9 mouse cellular contexts compared by ENCODE assay signal in genomic region chr8:70645501-70646224, GRCm38 (mm10). TPM values are rescaled to one million over a fixed set of nuclear protein-coding genes. Genes with fewer than 3 reads are reported as not detected.
A peak's percentile ranks its signal among the peaks of the same experiment; 100 is the strongest.
DNase-seq lines count a peak whose midpoint lies in the region; ATAC-seq and TF ChIP-seq lines count a peak whose summit lies in the region.
"Had no signal": no experiment of that assay in that cellular context is flagged by ENCODE, and none has a peak within 500 bp of the region (broad histone marks: within the 10 kb centered on the region; RNA-seq: fewer than 3 reads in every experiment).

No protein-coding gene starts in this region.

- H3K9ac ChIP-seq in midbrain, postnatal 0 days (replicated peaks; ENCODE audit: low read length, poor library complexity, severe bottlenecking): no peak overlapping the region
- peak overlapping the region; percentile 24; the same call in 1 of the 2 replicates for H3K9ac ChIP-seq in heart, embryonic 11.5 days (ENCODE audit: low read depth, low read length)
- no peak overlapping the region for H3K9ac ChIP-seq in stomach, postnatal 0 days (ENCODE audit: low read length)
- H3K9ac ChIP-seq in forebrain, embryonic 16.5 days (replicated peaks; ENCODE audit: low read depth, low read length): no peak overlapping the region

- peak overlapping the region; percentile 59 for H3K27ac ChIP-seq in midbrain, embryonic 10.5 days (replicated peaks)
- H3K27ac ChIP-seq in midbrain, postnatal 0 days (ENCODE audit: low read depth, low read length): no peak overlapping the region
- H3K27ac ChIP-seq in heart, embryonic 11.5 days (ENCODE audit: low read depth, low read length): no peak overlapping the region
- 0 out of 2 replicates have a peak overlapping the region, but pooled peaks have one; percentile 18 for H3K27ac ChIP-seq in stomach, postnatal 0 days (replicated peaks)
- no peak overlapping the region for H3K27ac ChIP-seq in forebrain, embryonic 16.5 days (ENCODE audit: low read length)

- WGBS in midbrain, embryonic 10.5 days: 65% methylated on average over 17 of the region's 17 CpGs
- 65% methylated on average over 17 of the region's 17 CpGs for WGBS in midbrain, postnatal 0 days
- WGBS in heart, embryonic 11.5 days (ENCODE audit: insufficient replicate concordance): 64% methylated on average over 17 of the region's 17 CpGs
- WGBS in stomach, postnatal 0 days: 46% methylated on average over 17 of the region's 17 CpGs
- WGBS in forebrain, embryonic 16.5 days: 61% methylated on average over 17 of the region's 17 CpGs

- H3K36me3 ChIP-seq in midbrain, embryonic 10.5 days: peaks cover 23% of the 10 kb centered on the region
- peaks cover 10% of the 10 kb centered on the region for H3K36me3 ChIP-seq in midbrain, postnatal 0 days (ENCODE audit: insufficient read depth, low read length)
- H3K36me3 ChIP-seq in heart, embryonic 11.5 days (ENCODE audit: control insufficient read depth, insufficient read depth, low read length): no peaks in the 10 kb centered on the region
- peaks cover 4% of the 10 kb centered on the region; the same call in 1 of the 2 replicates for H3K36me3 ChIP-seq in stomach, postnatal 0 days (ENCODE audit: control insufficient read depth, insufficient read depth, low read length)
- 0 out of 2 replicates have a peak, but pooled peaks cover 2% of the 10 kb centered on the region for H3K36me3 ChIP-seq in forebrain, embryonic 16.5 days (ENCODE audit: control insufficient read depth, insufficient read depth)

- ATAC-seq in midbrain, postnatal 0 days (ENCODE audit: low FRiP score): no peak
- ATAC-seq in heart, embryonic 11.5 days (replicated peaks; ENCODE audit: insufficient number of reproducible peaks, low FRiP score, low TSS enrichment): no peak
- no peak for ATAC-seq in stomach, postnatal 0 days (ENCODE audit: low FRiP score, low TSS enrichment)
- ATAC-seq in erythroblast, adult 5-6 weeks (replicated peaks; ENCODE audit: low FRiP score, poor library complexity, severe bottlenecking): no peak
- no peak for ATAC-seq in forebrain, embryonic 16.5 days

- no peaks in the 10 kb centered on the region for H3K9me3 ChIP-seq in midbrain, embryonic 10.5 days (replicated peaks)
- no peaks in the 10 kb centered on the region for H3K9me3 ChIP-seq in midbrain, postnatal 0 days (ENCODE audit: low read length)
- H3K9me3 ChIP-seq in heart, embryonic 11.5 days (replicated peaks; ENCODE audit: control insufficient read depth, low read length): no peaks in the 10 kb centered on the region
- no peaks in the 10 kb centered on the region for H3K9me3 ChIP-seq in stomach, postnatal 0 days (ENCODE audit: control insufficient read depth, low read length)
- H3K9me3 ChIP-seq in forebrain, embryonic 16.5 days (ENCODE audit: control insufficient read depth, low read length): no peaks in the 10 kb centered on the region

- peaks cover 38% of the 10 kb centered on the region for H3K4me1 ChIP-seq in midbrain, embryonic 10.5 days
- H3K4me1 ChIP-seq in midbrain, postnatal 0 days (ENCODE audit: insufficient read depth, low read length): no peaks in the 10 kb centered on the region
- H3K4me1 ChIP-seq in heart, embryonic 11.5 days (ENCODE audit: control insufficient read depth, insufficient read depth, low read length): peaks cover 41% of the 10 kb centered on the region
- peaks cover 8% of the 10 kb centered on the region; the same call in 1 of the 2 replicates for H3K4me1 ChIP-seq in stomach, postnatal 0 days (replicated peaks; ENCODE audit: control insufficient read depth, insufficient read depth)
- H3K4me1 ChIP-seq in forebrain, embryonic 16.5 days (replicated peaks; ENCODE audit: control insufficient read depth, insufficient read depth, low read length): peaks cover 10% of the 10 kb centered on the region

- no peak for DNase-seq in midbrain, embryonic 10.5 days (ENCODE audit: low spot score)
- no peak for DNase-seq in midbrain, postnatal 0 days (ENCODE audit: low spot score)
- peak; percentile 76 for DNase-seq in kidney, postnatal 14 days
- DNase-seq in stomach, postnatal 0 days (ENCODE audit: low spot score): no peak
- DNase-seq in MN1 (ENCODE audit: low spot score): no peak

- no peak for TF ChIP-seq CTCF in midbrain, postnatal 0 days (IDR thresholded peaks at IDR 0.05)
- TF ChIP-seq CTCF in stomach, postnatal 0 days (IDR thresholded peaks at IDR 0.05; ENCODE audit: low read depth): no peak

- no peaks in the 10 kb centered on the region; the same call in 1 of the 2 replicates for H3K27me3 ChIP-seq in midbrain, embryonic 10.5 days (ENCODE audit: low read depth, poor library complexity, severe bottlenecking)
- no peaks in the 10 kb centered on the region for H3K27me3 ChIP-seq in midbrain, postnatal 0 days (ENCODE audit: insufficient read depth, low read length)
- no peaks in the 10 kb centered on the region for H3K27me3 ChIP-seq in heart, embryonic 11.5 days (ENCODE audit: control insufficient read depth, insufficient read depth, low read length)
- no peaks in the 10 kb centered on the region for H3K27me3 ChIP-seq in stomach, postnatal 0 days (ENCODE audit: control insufficient read depth, insufficient read depth, low read length)
- H3K27me3 ChIP-seq in forebrain, embryonic 16.5 days (replicated peaks; ENCODE audit: control insufficient read depth, insufficient read depth, low read length): no peaks in the 10 kb centered on the region

- H3K4me2 ChIP-seq in midbrain, postnatal 0 days (ENCODE audit: low read depth, low read length, poor library complexity, severe bottlenecking): no peak overlapping the region
- H3K4me2 ChIP-seq in heart, embryonic 11.5 days: no peak overlapping the region
- no peak overlapping the region for H3K4me2 ChIP-seq in stomach, postnatal 0 days (replicated peaks; ENCODE audit: low read depth)
- H3K4me2 ChIP-seq in forebrain, embryonic 16.5 days (ENCODE audit: low read length): no peak overlapping the region

- no peak for TF ChIP-seq EP300 in stomach, postnatal 0 days (optimal IDR thresholded peaks at IDR 0.05)

- H3K4me3 ChIP-seq in midbrain, embryonic 10.5 days: no peak overlapping the region
- no peak overlapping the region for H3K4me3 ChIP-seq in midbrain, postnatal 0 days (ENCODE audit: low read depth, low read length)
- no peak overlapping the region for H3K4me3 ChIP-seq in heart, embryonic 11.5 days (ENCODE audit: low read depth, low read length)
- H3K4me3 ChIP-seq in stomach, postnatal 0 days (ENCODE audit: low read depth, low read length): no peak overlapping the region
- H3K4me3 ChIP-seq in forebrain, embryonic 16.5 days (replicated peaks; ENCODE audit: low read length): no peak overlapping the region

RNA-seq across cellular contexts. Expression of gene Gdf15, which starts 13.4 kb away (rescaled TPM):
- polyA plus RNA-seq in midbrain, embryonic 10.5 days (2016; fragmentation: Nextera tagmentation; extraction: Ambion mirVana): not detected in 2 replicates
- 0.22 and 1.8 TPM in 2 replicates for total RNA-seq in midbrain, postnatal 0 days (2014; rRNA removed)
- polyA plus RNA-seq in midbrain, postnatal 0 days (2015; fragmentation: Nextera tagmentation; extraction: Ambion mirVana): 0.26 and 0.32 TPM in 2 replicates
- polyA plus RNA-seq in heart, embryonic 11.5 days (2014; fragmentation: Nextera tagmentation; extraction: Ambion mirVana): 0.26 and 0.37 TPM in 2 replicates
- polyA plus RNA-seq in stomach, postnatal 0 days (2015; fragmentation: Nextera tagmentation; extraction: Ambion mirVana): 0.30 and 0.33 TPM in 2 replicates
- total RNA-seq in erythroblast, adult 5-6 weeks (2015; ENCODE audit: low replicate concordance): not detected in 2 replicates
- total RNA-seq in erythroblast, adult 5-6 weeks (2017; ENCODE audit: low replicate concordance): 0.60 TPM in 1 of 2 replicates, not detected in the other
- polyA plus RNA-seq in forebrain, embryonic 16.5 days (2015; fragmentation: Nextera tagmentation; extraction: Ambion mirVana): 0.20 TPM in 1 of 2 replicates, not detected in the other
- total RNA-seq: layer of hippocampus, postnatal 14 days had no signal

RNA-seq across cellular contexts. Expression of gene Pgpep1, which starts 14.5 kb away (rescaled TPM):
- polyA plus RNA-seq in midbrain, embryonic 10.5 days (2016; fragmentation: Nextera tagmentation; extraction: Ambion mirVana): 51.8 and 89.7 TPM in 2 replicates
- 40.2 and 60.6 TPM in 2 replicates for total RNA-seq in midbrain, postnatal 0 days (2014; rRNA removed)
- 37.6 and 50.6 TPM in 2 replicates for polyA plus RNA-seq in midbrain, postnatal 0 days (2015; fragmentation: Nextera tagmentation; extraction: Ambion mirVana)
- polyA plus RNA-seq in heart, embryonic 11.5 days (2014; fragmentation: Nextera tagmentation; extraction: Ambion mirVana): 38.9 and 41.6 TPM in 2 replicates
- polyA plus RNA-seq in stomach, postnatal 0 days (2015; fragmentation: Nextera tagmentation; extraction: Ambion mirVana): 23.3 and 25.2 TPM in 2 replicates
- 1.2 and 5.9 TPM in 2 replicates for total RNA-seq in erythroblast, adult 5-6 weeks (2015; ENCODE audit: low replicate concordance)
- total RNA-seq in erythroblast, adult 5-6 weeks (2017; ENCODE audit: low replicate concordance): 0.28 and 1.4 TPM in 2 replicates
- polyA plus RNA-seq in forebrain, embryonic 16.5 days (2015; fragmentation: Nextera tagmentation; extraction: Ambion mirVana): 60.3 and 65.7 TPM in 2 replicates

RNA-seq across cellular contexts. Expression of gene Lsm4, which starts 27.4 kb away (rescaled TPM):
- 315 and 355 TPM in 2 replicates for polyA plus RNA-seq in midbrain, embryonic 10.5 days (2016; fragmentation: Nextera tagmentation; extraction: Ambion mirVana)
- 140 and 312 TPM in 2 replicates for total RNA-seq in midbrain, postnatal 0 days (2014; rRNA removed)
- 157 and 169 TPM in 2 replicates for polyA plus RNA-seq in midbrain, postnatal 0 days (2015; fragmentation: Nextera tagmentation; extraction: Ambion mirVana)
- 296 and 308 TPM in 2 replicates for polyA plus RNA-seq in heart, embryonic 11.5 days (2014; fragmentation: Nextera tagmentation; extraction: Ambion mirVana)
- 141 and 147 TPM in 2 replicates for polyA plus RNA-seq in stomach, postnatal 0 days (2015; fragmentation: Nextera tagmentation; extraction: Ambion mirVana)
- total RNA-seq in erythroblast, adult 5-6 weeks (2015; ENCODE audit: low replicate concordance): 41.1 and 51.6 TPM in 2 replicates
- total RNA-seq in erythroblast, adult 5-6 weeks (2017; ENCODE audit: low replicate concordance): 20.9 and 26.2 TPM in 2 replicates
- 166 and 168 TPM in 2 replicates for polyA plus RNA-seq in forebrain, embryonic 16.5 days (2015; fragmentation: Nextera tagmentation; extraction: Ambion mirVana)

RNA-seq across cellular contexts. Expression of gene Lrrc25, which starts 29.7 kb away (rescaled TPM):
- 1.1 and 1.2 TPM in 2 replicates for polyA plus RNA-seq in midbrain, embryonic 10.5 days (2016; fragmentation: Nextera tagmentation; extraction: Ambion mirVana)
- 1.8 and 2.2 TPM in 2 replicates for total RNA-seq in midbrain, postnatal 0 days (2014; rRNA removed)
- polyA plus RNA-seq in midbrain, postnatal 0 days (2015; fragmentation: Nextera tagmentation; extraction: Ambion mirVana): 0.74 and 1.4 TPM in 2 replicates
- 0.19 and 0.59 TPM in 2 replicates for polyA plus RNA-seq in heart, embryonic 11.5 days (2014; fragmentation: Nextera tagmentation; extraction: Ambion mirVana)
- 2.3 and 2.7 TPM in 2 replicates for polyA plus RNA-seq in stomach, postnatal 0 days (2015; fragmentation: Nextera tagmentation; extraction: Ambion mirVana)
- total RNA-seq in erythroblast, adult 5-6 weeks (2015; ENCODE audit: low replicate concordance): 5.4 and 9.0 TPM in 2 replicates
- 0.98 and 2.3 TPM in 2 replicates for total RNA-seq in erythroblast, adult 5-6 weeks (2017; ENCODE audit: low replicate concordance)
- 0.61 and 1.1 TPM in 2 replicates for polyA plus RNA-seq in forebrain, embryonic 16.5 days (2015; fragmentation: Nextera tagmentation; extraction: Ambion mirVana)

RNA-seq across cellular contexts. Expression of gene Ssbp4, which starts 37.0 kb away (rescaled TPM):
- polyA plus RNA-seq in midbrain, embryonic 10.5 days (2016; fragmentation: Nextera tagmentation; extraction: Ambion mirVana): 73.3 and 78.8 TPM in 2 replicates
- 279 and 392 TPM in 2 replicates for total RNA-seq in midbrain, postnatal 0 days (2014; rRNA removed)
- polyA plus RNA-seq in midbrain, postnatal 0 days (2015; fragmentation: Nextera tagmentation; extraction: Ambion mirVana): 230 and 247 TPM in 2 replicates
- 72.5 and 78.9 TPM in 2 replicates for polyA plus RNA-seq in heart, embryonic 11.5 days (2014; fragmentation: Nextera tagmentation; extraction: Ambion mirVana)
- polyA plus RNA-seq in stomach, postnatal 0 days (2015; fragmentation: Nextera tagmentation; extraction: Ambion mirVana): 66.7 and 83.8 TPM in 2 replicates
- total RNA-seq in erythroblast, adult 5-6 weeks (2015; ENCODE audit: low replicate concordance): 6.3 and 10.9 TPM in 2 replicates
- total RNA-seq in erythroblast, adult 5-6 weeks (2017; ENCODE audit: low replicate concordance): 6.3 and 13.8 TPM in 2 replicates
- 100 and 121 TPM in 2 replicates for polyA plus RNA-seq in forebrain, embryonic 16.5 days (2015; fragmentation: Nextera tagmentation; extraction: Ambion mirVana)

Comparison
In these comparisons a context has a peak if more than half of its experiments do, and no peak if none do; other contexts are left out.
1. H3K27ac ChIP-seq: peak in midbrain, embryonic 10.5 days (single experiment) and stomach, postnatal 0 days (single experiment); none in midbrain, postnatal 0 days (single experiment), heart, embryonic 11.5 days (single experiment) and forebrain, embryonic 16.5 days (single experiment).